Mouse (Mus musculus) embryonic fibroblast, embryonic 13.5 days (primary cell): ENCODE data around the gene Uqcc3.
A peak's percentile ranks its signal among the peaks of the same experiment; 100 is the strongest.

ENCODE experiments used
- CTCF ChIP-seq: IDR thresholded peaks from 2 replicates; pipeline ENCODE4 v1.5.1; 2011; ENCODE audit warnings: mild to moderate bottlenecking, control low read depth, low read length, moderate library complexity, borderline replicate concordance; ENCODE audit not compliant: insufficient read depth
- POLR2A ChIP-seq: IDR thresholded peaks from 2 replicates; pipeline ENCODE4 v1.6.1; 2011; ENCODE audit warnings: low read depth, mild to moderate bottlenecking, control low read depth, low read length, moderate library complexity

GRCm38 (mm10) chr19:8887585-8888463 is 7.1 kb upstream of the Uqcc3 start:
- TF ChIP-seq CTCF (no peak), POLR2A (peak; percentile 53)
